Mouse (Mus musculus) embryonic facial prominence, embryonic 11.5 days (tissue): ENCODE measurements around the gene Mpp3. TPM values are rescaled to one million over a fixed set of nuclear protein-coding genes. Genes with fewer than 3 reads are reported as not detected.

Source experiments
- ATAC-seq: fragments of 200-750 bp; cut with Nextera tagmentation; replicated peaks from 2 replicates; pipeline ENCODE4 v1.8.0; 2017; ENCODE audit warnings: low read depth; ENCODE audit not compliant: insufficient number of reproducible peaks, low FRiP score, low TSS enrichment
- DNase-seq: peaks from one replicate; pipeline ENCODE4 v3.0.0-alpha.2; 2015; ENCODE audit warnings: low spot score
- H3K27ac ChIP-seq: fragments of 300-500 bp; sonication (generic); replicated peaks from 2 replicates; pipeline ENCODE4 v1.5.1; 2014; ENCODE audit warnings: mild to moderate bottlenecking, low read depth, low read length, control low read depth
- H3K27me3 ChIP-seq: fragments of 300-500 bp; sonication (generic); 2 replicates; pipeline ENCODE4 v1.6.1; 2014; ENCODE audit warnings: mild to moderate bottlenecking, low read length, moderate library complexity, mixed read lengths; ENCODE audit not compliant: control insufficient read depth, insufficient read depth
- H3K36me3 ChIP-seq: fragments of 300-500 bp; sonication (generic); replicated peaks from 2 replicates; pipeline ENCODE4 v1.6.1; 2014; ENCODE audit warnings: low read depth, mild to moderate bottlenecking, low read length, moderate library complexity, mixed read lengths; ENCODE audit not compliant: control insufficient read depth, insufficient read depth
- H3K4me1 ChIP-seq: fragments of 300-500 bp; sonication (generic); 2 replicates; pipeline ENCODE4 v1.6.1; 2014; ENCODE audit warnings: low read length, mixed read lengths; ENCODE audit not compliant: control insufficient read depth, insufficient read depth
- H3K4me2 ChIP-seq: fragments of 300-500 bp; sonication (generic); 2 replicates; pipeline ENCODE4 v1.6.1; 2014; ENCODE audit warnings: low read depth, mild to moderate bottlenecking, control low read depth, low read length, moderate library complexity
- H3K4me3 ChIP-seq: fragments of 300-500 bp; sonication (generic); 2 replicates; pipeline ENCODE4 v1.5.1; 2014; ENCODE audit warnings: low read depth, low read length, control low read depth
- H3K9ac ChIP-seq: fragments of 300-500 bp; sonication (generic); replicated peaks from 2 replicates; pipeline ENCODE4 v1.6.1; 2014; ENCODE audit warnings: mild to moderate bottlenecking, control low read depth, low read length
- H3K9me3 ChIP-seq: fragments of 300-500 bp; sonication (generic); replicated peaks from 2 replicates; pipeline ENCODE4 v1.6.1; 2016; ENCODE audit warnings: mild to moderate bottlenecking, low read length, inconsistent platforms, mixed read lengths; ENCODE audit not compliant: control insufficient read depth
- WGBS: fragments of 180-500 bp; shearing (Covaris S2); extraction: QIAGEN DNeasy Blood & Tissue Kit; methylation state at CpG from one replicate; pipeline ENCODE4 v1.1.7; 2014; 5-methylcytosine and 5-hydroxymethylcytosine counted together
- polyA plus RNA-seq: library from polyadenylated mRNA; unstranded; fragments of >200 nt; fragmentation: Nextera tagmentation; extraction: Ambion mirVana; gene quantifications from 2 replicates; pipeline ENCODE4 v1.2.1, GENCODE M21; 2014

Mpp3 gene
- polyA plus RNA-seq, 1 experiment from 2014 or later, result 6.3 TPM

GRCm38 (mm10) chr11:102016136-102016535, 12.1 kb downstream of the Mpp3 start:
- Histone ChIP-seq H3K9me3 (no peaks in the 10 kb centered on the region), H3K27ac (no peak overlapping the region), H3K4me1 (no peaks in the 10 kb centered on the region), H3K4me2 (no peak overlapping the region), H3K4me3 (no peak overlapping the region), H3K27me3 (no peaks in the 10 kb centered on the region), H3K9ac (no peak overlapping the region), H3K36me3 (no peaks in the 10 kb centered on the region)
- ATAC-seq, result no peak
- no peak for DNase-seq
- 86% methylated on average over 1 of the region's 1 CpGs for WGBS

- Histone ChIP-seq H3K9me3 (no peaks in the 10 kb centered on the region), H3K27me3 (no peaks in the 10 kb centered on the region), H3K4me2 (no peak overlapping the region), H3K9ac (no peak overlapping the region), H3K4me1 (no peaks in the 10 kb centered on the region), H3K36me3 (no peaks in the 10 kb centered on the region), H3K27ac (no peak overlapping the region), H3K4me3 (no peak overlapping the region)
- 67% methylated on average over 6 of the region's 6 CpGs for WGBS
- no peak for ATAC-seq
- no peak for DNase-seq
Measured at GRCm38 (mm10) chr11:102015472-102015871, 12.8 kb downstream of the Mpp3 start.

GRCm38 (mm10) chr11:102013201-102013600, 15.1 kb downstream of the Mpp3 start:
- H3K4me1 ChIP-seq, result no peaks in the 10 kb centered on the region
- DNase-seq (no peak), ATAC-seq (no peak)
- no peaks in the 10 kb centered on the region for H3K36me3 ChIP-seq
- H3K4me2 ChIP-seq, result no peak overlapping the region
- H3K9ac ChIP-seq, result no peak overlapping the region
- 82% methylated on average over 8 of the region's 8 CpGs for WGBS
- no peak overlapping the region for H3K27ac ChIP-seq
- no peaks in the 10 kb centered on the region for H3K9me3 ChIP-seq
- H3K4me3 ChIP-seq, result no peak overlapping the region
- H3K27me3 ChIP-seq, result no peaks in the 10 kb centered on the region

GRCm38 (mm10) chr11:102011510-102011909, 16.8 kb downstream of the Mpp3 start:
- no peaks in the 10 kb centered on the region for H3K4me1 ChIP-seq
- DNase-seq, result no peak
- whole genome bisulfite sequencing, result 84% methylated on average over 8 of the region's 8 CpGs
- no peak overlapping the region for H3K27ac ChIP-seq
- no peak for ATAC-seq
- no peak overlapping the region for H3K4me2 ChIP-seq
- no peaks in the 10 kb centered on the region for H3K27me3 ChIP-seq
- H3K36me3 ChIP-seq, result no peaks in the 10 kb centered on the region
- H3K9ac ChIP-seq, result no peak overlapping the region
- no peak overlapping the region for H3K4me3 ChIP-seq
- H3K9me3 ChIP-seq, result no peaks in the 10 kb centered on the region

GRCm38 (mm10) chr11:102010140-102010539, 18.1 kb downstream of the Mpp3 start:
- no peaks in the 10 kb centered on the region for H3K36me3 ChIP-seq
- DNase-seq (no peak), ATAC-seq (no peak)
- H3K4me2 ChIP-seq, result no peak overlapping the region
- no peak overlapping the region for H3K9ac ChIP-seq
- H3K4me1 ChIP-seq, result no peaks in the 10 kb centered on the region
- H3K9me3 ChIP-seq, result no peaks in the 10 kb centered on the region
- WGBS, result 65% methylated on average over 13 of the region's 13 CpGs
- H3K4me3 ChIP-seq, result no peak overlapping the region
- no peak overlapping the region for H3K27ac ChIP-seq
- H3K27me3 ChIP-seq, result no peaks in the 10 kb centered on the region

- Histone ChIP-seq H3K4me1 (no peaks in the 10 kb centered on the region), H3K9ac (no peak overlapping the region), H3K36me3 (no peaks in the 10 kb centered on the region), H3K4me2 (no peak overlapping the region), H3K27me3 (no peaks in the 10 kb centered on the region), H3K4me3 (no peak overlapping the region), H3K9me3 (no peaks in the 10 kb centered on the region), H3K27ac (no peak overlapping the region)
- ATAC-seq, result no peak
- WGBS, result 84% methylated on average over 15 of the region's 15 CpGs
- no peak for DNase-seq
Measured at GRCm38 (mm10) chr11:102008954-102009637, 19.2 kb downstream of the Mpp3 start.

- Histone ChIP-seq H3K9me3 (no peaks in the 10 kb centered on the region), H3K4me1 (no peaks in the 10 kb centered on the region), H3K4me2 (no peak overlapping the region), H3K27me3 (no peaks in the 10 kb centered on the region), H3K36me3 (no peaks in the 10 kb centered on the region), H3K9ac (no peak overlapping the region), H3K27ac (no peak overlapping the region), H3K4me3 (no peak overlapping the region)
- WGBS, result 89% methylated on average over 8 of the region's 8 CpGs
- no peak for DNase-seq
- no peak for ATAC-seq
Measured at GRCm38 (mm10) chr11:102008372-102008771, 19.9 kb downstream of the Mpp3 start.

GRCm38 (mm10) chr11:102006688-102007087, 21.6 kb downstream of the Mpp3 start:
- Histone ChIP-seq H3K9ac (no peak overlapping the region), H3K4me2 (no peak overlapping the region), H3K9me3 (no peaks in the 10 kb centered on the region), H3K27ac (no peak overlapping the region), H3K36me3 (no peaks in the 10 kb centered on the region), H3K4me3 (no peak overlapping the region), H3K27me3 (no peaks in the 10 kb centered on the region), H3K4me1 (no peaks in the 10 kb centered on the region)
- 91% methylated on average over 5 of the region's 5 CpGs for WGBS
- ATAC-seq (no peak), DNase-seq (no peak)
